Mouse (Mus musculus) neural tube, embryonic 15.5 days (tissue): ENCODE measurements around the gene Mslnl. TPM values are rescaled to one million over a fixed set of nuclear protein-coding genes. Genes with fewer than 3 reads are reported as not detected.
A peak's percentile ranks its signal among the peaks of the same experiment; 100 is the strongest.

ENCODE experiments used
- ATAC-seq: fragments of 200-750 bp; cut with Nextera tagmentation; 2 replicates; pipeline ENCODE4 v1.8.0; 2017; ENCODE audit warnings: mild to moderate bottlenecking, moderate TSS enrichment, moderate library complexity; ENCODE audit not compliant: low FRiP score
- H3K27ac ChIP-seq: fragments of 300-500 bp; sonication (generic); replicated peaks from 2 replicates; pipeline ENCODE4 v1.5.1; 2015; ENCODE audit warnings: mild to moderate bottlenecking, inconsistent platforms
- H3K27me3 ChIP-seq: fragments of 300-500 bp; sonication (generic); replicated peaks from 2 replicates; pipeline ENCODE4 v1.6.1; 2015; ENCODE audit warnings: inconsistent platforms
- H3K36me3 ChIP-seq: fragments of 300-500 bp; sonication (generic); 2 replicates; pipeline ENCODE4 v1.6.1; 2015; ENCODE audit warnings: inconsistent platforms
- H3K4me1 ChIP-seq: fragments of 300-500 bp; sonication (generic); 2 replicates; pipeline ENCODE4 v1.6.1; 2015; ENCODE audit warnings: inconsistent platforms
- H3K4me2 ChIP-seq: fragments of 300-500 bp; sonication (generic); 2 replicates; pipeline ENCODE4 v1.6.1; 2015; ENCODE audit warnings: inconsistent platforms, mild to moderate bottlenecking, moderate library complexity
- H3K4me3 ChIP-seq: fragments of 300-500 bp; sonication (generic); replicated peaks from 2 replicates; pipeline ENCODE4 v1.5.1; 2015; ENCODE audit warnings: mild to moderate bottlenecking, inconsistent platforms
- H3K9ac ChIP-seq: fragments of 300-500 bp; sonication (generic); replicated peaks from 2 replicates; pipeline ENCODE4 v1.6.1; 2015; ENCODE audit warnings: mild to moderate bottlenecking, inconsistent platforms
- H3K9me3 ChIP-seq: fragments of 300-500 bp; sonication (generic); replicated peaks from 2 replicates; pipeline ENCODE4 v1.6.1; 2016; ENCODE audit warnings: inconsistent platforms
- WGBS: fragments of 180-500 bp; shearing (Covaris S2); methylation state at CpG from one replicate; pipeline ENCODE4 v1.1.7; 2015; ENCODE audit warnings: mixed read lengths; 5-methylcytosine and 5-hydroxymethylcytosine counted together
- polyA plus RNA-seq: library from polyadenylated mRNA; unstranded; fragments of >200 nt; fragmentation: Nextera tagmentation; extraction: Ambion mirVana; gene quantifications from 2 replicates; pipeline ENCODE4 v1.2.1, GENCODE M21; 2015

The Mslnl gene
- polyA plus RNA-seq, result not detected in 2 replicates

DNA sequence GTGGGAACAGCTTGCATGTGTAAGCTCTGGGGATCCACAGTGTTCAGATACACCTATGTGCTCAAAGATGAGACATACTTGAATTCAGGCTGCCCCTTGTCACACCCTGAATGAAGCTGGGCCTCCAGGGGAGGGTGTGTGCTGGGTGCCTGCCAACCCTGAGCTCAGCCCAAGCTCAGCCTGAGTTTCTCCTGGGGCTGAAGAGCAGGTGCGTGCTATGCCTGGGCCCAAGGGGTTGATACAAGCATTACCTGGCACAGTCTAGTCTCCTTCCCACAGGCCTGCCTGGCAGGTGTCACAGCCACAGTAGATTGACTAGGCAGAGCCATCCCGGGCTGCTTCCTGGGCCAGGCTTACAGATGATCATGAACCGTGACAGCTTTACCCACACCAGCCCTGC lies at the start of gene Mslnl:
Gene Mslnl, plus strand, starts transcription at position 298 of the 400 bp plus-strand sequence.
- H3K27ac ChIP-seq, result no peak within 1 kb of the TSS
- no peak within 1 kb of the TSS for H3K4me2 ChIP-seq
- no peak for ATAC-seq
- no peak within 1 kb of the TSS for H3K4me3 ChIP-seq
- no peaks in the 10 kb centered on the region for H3K9me3 ChIP-seq
- H3K9ac ChIP-seq, result no peak within 1 kb of the TSS
- H3K4me1 ChIP-seq, result no peaks in the 10 kb centered on the region
- no peaks in the 10 kb centered on the region for H3K27me3 ChIP-seq
- WGBS, result 82% methylated on average over 3 of the region's 3 CpGs
- no peaks in the 10 kb centered on the region for H3K36me3 ChIP-seq

DNA sequence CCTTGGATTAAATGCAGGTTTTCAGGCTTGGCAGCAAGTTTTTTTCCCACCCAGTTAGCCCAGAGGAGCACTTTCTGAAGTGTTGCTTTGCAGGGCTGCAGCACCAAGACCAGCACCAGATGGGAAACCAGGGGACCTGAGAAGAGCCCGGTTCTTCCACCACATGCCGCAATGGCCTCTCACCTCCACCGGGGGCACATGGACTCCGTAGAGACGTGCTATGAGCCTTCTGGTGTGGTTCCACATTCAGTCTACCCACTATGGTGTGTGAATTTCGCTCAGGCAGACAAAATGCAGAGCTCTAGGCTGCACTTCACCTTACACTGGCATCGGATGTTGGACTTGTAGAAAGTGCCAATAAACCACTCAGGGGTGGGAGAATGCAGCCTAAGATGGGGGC lies 49.5 kb upstream of the Mslnl start:
- no peaks in the 10 kb centered on the region for H3K4me1 ChIP-seq
- 51% methylated on average over 7 of the region's 7 CpGs for WGBS
- H3K27me3 ChIP-seq, result no peaks in the 10 kb centered on the region
- H3K9me3 ChIP-seq, result no peaks in the 10 kb centered on the region
- H3K27ac ChIP-seq, result no peak overlapping the region
- no peak overlapping the region for H3K4me3 ChIP-seq
- ATAC-seq, result no peak
- no peak overlapping the region for H3K4me2 ChIP-seq
- H3K9ac ChIP-seq, result no peak overlapping the region
- H3K36me3 ChIP-seq, result no peaks in the 10 kb centered on the region

DNA sequence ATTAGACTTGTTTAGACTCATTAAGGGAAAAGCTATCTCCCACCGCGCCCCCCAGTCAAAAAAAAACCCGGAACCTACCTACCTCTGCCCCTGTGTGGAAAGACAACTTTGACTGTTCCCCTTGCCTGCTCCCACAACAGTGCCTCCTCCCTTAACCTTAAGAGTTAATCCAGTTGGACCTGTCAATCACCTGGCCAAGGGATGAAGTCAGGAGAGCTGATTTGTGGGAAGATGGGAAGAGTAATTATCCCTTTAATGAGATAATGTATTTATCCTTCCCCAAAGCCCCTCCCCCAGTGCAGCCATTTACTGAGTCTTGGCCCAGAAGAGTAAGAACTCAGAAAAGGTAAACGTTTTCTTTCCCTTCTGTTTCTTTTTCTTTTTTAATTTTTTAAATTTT lies 46.9 kb upstream of the Mslnl start:
- H3K9me3 ChIP-seq, result no peaks in the 10 kb centered on the region
- H3K36me3 ChIP-seq, result no peaks in the 10 kb centered on the region
- no peak overlapping the region for H3K4me2 ChIP-seq
- no peak overlapping the region for H3K27ac ChIP-seq
- H3K4me3 ChIP-seq, result no peak overlapping the region
- no peaks in the 10 kb centered on the region for H3K4me1 ChIP-seq
- no peaks in the 10 kb centered on the region for H3K27me3 ChIP-seq
- ATAC-seq, result no peak
- no peak overlapping the region for H3K9ac ChIP-seq
- 81% methylated on average over 4 of the region's 4 CpGs for WGBS

DNA sequence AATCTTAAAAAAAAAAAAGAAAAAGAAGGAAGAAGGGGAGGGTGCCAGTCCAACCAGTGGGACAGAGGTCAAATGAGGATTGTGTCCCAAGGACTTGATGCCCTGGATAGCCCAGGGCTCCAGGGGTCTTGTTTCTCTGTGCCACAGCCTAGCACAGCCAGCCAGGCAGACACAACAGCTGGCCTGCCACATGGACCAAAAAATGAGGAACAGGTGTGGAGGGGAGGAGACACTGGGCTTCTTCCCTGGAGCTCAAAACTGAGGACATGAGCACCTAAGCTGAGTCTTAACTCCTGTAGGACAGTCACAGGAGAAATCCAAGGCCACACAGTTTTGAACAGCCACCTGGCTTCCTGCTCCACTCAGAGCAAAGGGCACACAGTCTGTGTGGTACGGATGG lies 39.6 kb upstream of the Mslnl start:
- no peaks in the 10 kb centered on the region for H3K36me3 ChIP-seq
- no peak overlapping the region for H3K4me3 ChIP-seq
- 53% methylated on average over 1 of the region's 1 CpGs for WGBS
- no peaks in the 10 kb centered on the region for H3K9me3 ChIP-seq
- H3K4me2 ChIP-seq, result no peak overlapping the region
- H3K27ac ChIP-seq, result no peak overlapping the region
- H3K4me1 ChIP-seq, result no peaks in the 10 kb centered on the region
- no peak overlapping the region for H3K9ac ChIP-seq
- H3K27me3 ChIP-seq, result peaks cover 8% of the 10 kb centered on the region
- no peak for ATAC-seq

DNA sequence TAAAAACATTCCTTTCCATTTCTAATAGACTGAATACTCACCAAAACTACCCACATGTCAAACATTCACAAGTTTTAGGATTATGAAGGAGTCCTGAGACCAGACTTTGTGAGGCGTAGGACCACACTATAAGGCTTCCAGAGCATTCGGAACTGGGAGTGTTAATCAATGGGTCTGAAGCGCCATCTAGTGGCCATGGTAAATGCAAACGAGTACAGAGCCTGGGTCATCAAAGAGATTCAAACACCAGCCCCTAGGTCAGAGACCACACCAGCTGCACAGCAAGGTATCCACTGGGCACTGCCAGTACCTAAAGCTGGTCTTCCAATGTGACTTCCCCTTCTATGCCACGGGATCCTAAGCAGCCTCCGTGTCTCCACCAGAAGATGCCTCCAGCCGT lies 37.4 kb upstream of the Mslnl start:
- peaks cover 8% of the 10 kb centered on the region for H3K27me3 ChIP-seq
- H3K4me2 ChIP-seq, result no peak overlapping the region
- H3K36me3 ChIP-seq, result no peaks in the 10 kb centered on the region
- no peaks in the 10 kb centered on the region for H3K4me1 ChIP-seq
- no peak overlapping the region for H3K9ac ChIP-seq
- ATAC-seq, result no peak; the same call in 1 of the 2 replicates
- no peak overlapping the region for H3K27ac ChIP-seq
- H3K4me3 ChIP-seq, result no peak overlapping the region
- 15% methylated on average over 7 of the region's 7 CpGs for WGBS
- no peaks in the 10 kb centered on the region for H3K9me3 ChIP-seq

DNA sequence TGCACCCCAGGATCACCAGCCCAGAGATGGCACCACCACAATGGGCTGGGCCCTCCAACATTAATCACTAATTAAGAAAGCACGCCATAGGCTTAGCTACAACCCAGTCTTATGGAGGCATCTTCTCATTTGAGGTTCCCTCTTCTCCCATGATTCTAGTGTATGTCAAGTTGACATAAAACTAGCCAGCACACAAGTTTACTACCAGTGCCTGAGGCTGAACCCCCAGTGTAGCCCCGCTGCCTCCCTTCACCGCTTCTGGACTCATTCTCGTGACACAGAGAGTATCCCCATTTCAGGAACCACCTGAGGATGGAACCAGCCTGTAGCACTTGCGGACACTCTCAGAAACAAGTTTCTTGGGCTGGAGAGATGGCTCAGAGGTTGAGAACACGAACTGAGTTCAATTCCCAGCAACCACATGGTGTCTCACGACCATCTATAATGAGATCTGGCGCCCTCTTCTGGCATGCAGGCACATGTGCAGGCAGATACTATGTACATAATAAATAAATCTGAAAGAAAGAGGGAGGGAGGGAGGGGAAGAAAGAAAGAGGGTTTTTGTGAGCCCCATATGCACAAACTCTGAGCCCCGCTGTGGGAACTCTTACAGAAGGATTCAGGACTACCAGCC lies 34.9 kb upstream of the Mslnl start:
- H3K27me3 ChIP-seq, result peaks cover 8% of the 10 kb centered on the region
- no peak overlapping the region for H3K4me3 ChIP-seq
- H3K36me3 ChIP-seq, result no peaks in the 10 kb centered on the region
- H3K27ac ChIP-seq, result no peak overlapping the region
- H3K9me3 ChIP-seq, result no peaks in the 10 kb centered on the region
- no peak overlapping the region for H3K9ac ChIP-seq
- no peaks in the 10 kb centered on the region for H3K4me1 ChIP-seq
- H3K4me2 ChIP-seq, result no peak overlapping the region
- ATAC-seq, result no peak
- WGBS, result 58% methylated on average over 9 of the region's 9 CpGs

DNA sequence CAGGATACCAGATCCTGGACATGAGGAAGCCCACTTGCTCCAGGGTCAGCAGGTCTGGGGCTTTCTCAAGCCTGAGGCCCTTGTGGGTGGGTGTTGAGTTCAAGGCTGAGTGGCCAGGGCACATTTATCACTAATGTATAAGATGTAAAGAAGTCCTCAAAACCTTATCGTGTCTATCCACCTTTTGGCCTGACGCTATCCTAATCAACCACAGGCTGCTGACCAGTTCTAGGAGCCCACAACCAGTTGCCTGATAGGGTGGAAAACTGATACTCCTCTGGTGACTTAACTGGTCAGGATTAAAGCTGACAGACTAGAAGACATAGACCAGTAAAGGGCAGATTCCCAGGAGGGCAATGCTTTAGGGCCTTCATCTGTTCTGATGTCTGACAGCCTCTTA lies 25.8 kb upstream of the Mslnl start:
- WGBS, result 100% methylated on average over 2 of the region's 2 CpGs
- Histone ChIP-seq H3K9ac (no peak overlapping the region), H3K9me3 (no peaks in the 10 kb centered on the region), H3K4me3 (no peak overlapping the region), H3K4me2 (no peak overlapping the region), H3K4me1 (no peaks in the 10 kb centered on the region), H3K36me3 (no peaks in the 10 kb centered on the region), H3K27me3 (0 out of 2 replicates have a peak, but pooled peaks cover 3% of the 10 kb centered on the region), H3K27ac (no peak overlapping the region)
- no peak for ATAC-seq

DNA sequence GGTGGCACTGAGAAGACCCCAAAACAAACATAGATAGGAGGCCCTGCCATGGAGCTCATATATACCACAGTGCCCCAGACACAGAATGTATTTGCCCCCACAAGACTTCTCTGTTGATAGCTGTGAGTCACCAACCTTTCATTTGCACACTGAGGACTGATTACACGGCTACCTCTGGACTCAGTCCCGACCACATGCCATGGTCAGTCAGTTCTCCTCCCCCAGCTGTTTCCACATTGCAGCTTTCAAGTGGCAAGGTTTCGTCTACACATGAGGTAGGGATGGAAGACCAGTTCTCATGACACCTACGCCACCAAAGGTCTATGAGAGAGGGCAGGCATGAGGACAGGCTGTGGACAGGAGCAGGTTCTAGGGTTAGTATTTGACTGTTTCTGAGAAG lies 24.7 kb upstream of the Mslnl start:
- H3K36me3 ChIP-seq, result no peaks in the 10 kb centered on the region
- 87% methylated on average over 4 of the region's 4 CpGs for WGBS

DNA sequence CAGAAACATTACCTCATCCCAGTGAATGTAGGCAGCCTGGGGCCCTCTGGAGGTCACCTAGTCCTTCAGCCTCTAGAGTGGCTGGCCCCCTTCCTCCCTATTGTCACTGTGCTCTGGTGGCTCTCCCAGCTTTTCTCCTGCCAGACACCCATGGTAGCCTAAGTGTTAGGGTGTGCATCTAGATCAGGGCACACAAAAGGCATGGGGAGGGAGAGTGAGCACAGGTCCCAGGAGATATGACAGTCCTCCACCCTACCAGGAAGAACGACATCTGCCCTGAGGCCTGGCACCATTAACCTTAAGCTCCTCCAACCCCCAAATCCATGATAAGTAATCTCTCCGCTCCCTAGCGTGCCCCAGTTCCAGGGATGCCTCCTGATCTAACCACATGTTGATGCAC lies 20.2 kb upstream of the Mslnl start:
- Histone ChIP-seq H3K9me3 (no peaks in the 10 kb centered on the region), H3K4me3 (no peak overlapping the region), H3K36me3 (no peaks in the 10 kb centered on the region), H3K4me2 (no peak overlapping the region), H3K27ac (no peak overlapping the region), H3K4me1 (peaks cover 12% of the 10 kb centered on the region), H3K27me3 (peaks cover 36% of the 10 kb centered on the region), H3K9ac (no peak overlapping the region)
- 59% methylated on average over 3 of the region's 3 CpGs for WGBS
- no peak for ATAC-seq

More for the DNA sequence above, 24.7 kb upstream of the Mslnl start:
- Histone ChIP-seq H3K9me3 (no peaks in the 10 kb centered on the region), H3K27me3 (peaks cover 12% of the 10 kb centered on the region), H3K4me3 (no peak overlapping the region), H3K27ac (no peak overlapping the region), H3K9ac (no peak overlapping the region), H3K4me1 (no peaks in the 10 kb centered on the region), H3K4me2 (no peak overlapping the region)
- ATAC-seq, result no peak

DNA sequence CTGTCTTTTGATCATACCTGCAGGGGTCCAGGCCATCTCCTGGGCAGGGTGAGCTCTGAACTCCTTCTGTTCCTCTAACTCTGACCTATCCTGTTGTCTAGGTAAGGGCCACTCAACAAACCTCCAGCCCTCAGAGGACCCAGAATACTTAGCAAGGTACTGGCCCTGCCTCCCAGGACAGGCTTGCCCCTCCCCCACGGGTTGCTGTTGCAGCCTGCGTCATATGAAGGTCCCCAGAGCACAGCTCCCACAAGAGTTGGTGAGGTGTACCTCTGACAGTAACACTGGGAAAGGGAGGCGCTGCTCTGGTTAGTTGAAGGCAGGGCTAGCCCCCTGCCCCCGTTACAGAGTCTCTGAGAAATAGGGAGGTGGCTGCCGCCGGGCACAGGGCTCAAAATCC lies 19.7 kb upstream of the Mslnl start:
- no peak overlapping the region for H3K27ac ChIP-seq
- no peaks in the 10 kb centered on the region for H3K36me3 ChIP-seq
- no peak for ATAC-seq
- peaks cover 36% of the 10 kb centered on the region for H3K27me3 ChIP-seq
- no peak overlapping the region for H3K9ac ChIP-seq
- no peak overlapping the region for H3K4me3 ChIP-seq
- WGBS, result 11% methylated on average over 6 of the region's 6 CpGs
- peaks cover 12% of the 10 kb centered on the region for H3K4me1 ChIP-seq
- no peaks in the 10 kb centered on the region for H3K9me3 ChIP-seq
- no peak overlapping the region for H3K4me2 ChIP-seq

DNA sequence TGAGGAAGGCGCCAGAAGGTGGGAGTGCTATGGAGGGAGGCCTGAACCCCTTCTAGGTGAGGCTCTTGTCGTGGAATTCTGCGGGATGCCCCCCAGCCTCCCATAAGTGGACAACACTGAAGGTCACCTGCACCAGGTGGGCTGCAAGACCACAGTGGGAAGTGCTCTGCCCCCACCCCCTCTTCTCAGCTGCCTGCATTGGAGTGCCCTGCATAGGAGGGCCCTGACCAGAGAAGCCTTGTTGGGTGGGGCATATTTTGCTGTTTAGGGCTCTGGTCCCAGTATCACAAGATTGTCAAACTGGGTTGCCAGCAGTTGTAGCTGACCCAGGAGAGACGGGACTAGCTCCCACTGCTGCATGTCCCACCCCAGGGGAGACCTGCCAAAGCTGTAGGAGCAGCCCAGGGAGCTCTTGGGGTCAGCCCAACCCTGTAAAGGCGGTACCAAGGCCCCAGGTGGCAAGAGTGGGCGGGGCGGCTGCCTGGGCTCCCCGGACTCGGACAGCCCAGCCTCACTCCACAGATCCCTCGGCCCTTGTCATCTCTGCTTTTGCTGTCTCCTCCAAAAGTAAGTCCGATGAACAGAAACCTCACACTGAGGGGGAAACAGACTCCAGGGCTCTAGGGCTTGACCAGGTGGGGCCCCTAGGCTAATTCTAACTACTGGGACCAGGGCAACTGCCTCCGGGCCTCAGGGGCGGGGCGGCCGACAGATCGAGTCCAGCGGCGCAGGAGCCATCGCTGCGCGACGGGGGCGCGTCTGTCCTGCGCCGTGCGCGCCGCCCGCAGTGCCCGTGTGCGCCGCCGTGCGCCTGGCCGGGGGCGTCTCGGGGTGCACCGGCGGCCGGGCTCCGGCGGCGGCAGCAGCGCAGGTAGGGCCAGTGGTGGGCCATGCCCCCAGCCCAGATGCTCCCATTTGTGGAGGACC lies 18.9 kb upstream of the Mslnl start, which contains the start of gene Gng13:
Gene Gng13, plus strand, starts transcription at position 461 of the 927 bp plus-strand sequence.
- no peaks in the 10 kb centered on the region for H3K36me3 ChIP-seq
- 1% methylated on average over 45 of the region's 45 CpGs for WGBS
- peak within 1 kb of the TSS; percentile 42 for H3K4me3 ChIP-seq
- H3K27me3 ChIP-seq, result peaks cover 36% of the 10 kb centered on the region
- peak within 1 kb of the TSS; percentile 82 for H3K4me2 ChIP-seq
- peaks cover 12% of the 10 kb centered on the region for H3K4me1 ChIP-seq
- H3K9me3 ChIP-seq, result no peaks in the 10 kb centered on the region
- no peak; the same call in 1 of the 2 replicates for ATAC-seq
- H3K9ac ChIP-seq, result peak within 1 kb of the TSS; percentile 51
- no peak within 1 kb of the TSS for H3K27ac ChIP-seq

DNA sequence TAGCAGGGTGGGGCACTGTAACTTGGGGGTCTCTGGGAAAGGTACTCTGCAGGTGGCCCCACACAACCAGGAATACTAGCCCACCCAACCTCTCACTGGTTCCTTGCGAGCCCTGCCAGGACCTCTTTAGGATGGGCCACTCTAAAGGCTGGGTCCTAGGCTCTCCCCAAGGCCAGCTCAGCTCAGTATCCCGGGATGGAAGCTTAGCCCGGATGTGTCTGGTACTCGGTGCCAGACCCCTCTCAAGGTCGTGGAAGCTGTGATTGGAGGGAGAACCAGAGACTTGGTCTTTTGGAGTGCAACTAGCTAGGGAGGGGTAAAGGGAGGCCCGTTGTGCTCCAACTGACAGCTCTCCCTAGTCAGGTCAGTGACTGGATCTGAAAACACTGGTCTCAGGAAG lies 18.2 kb upstream of the Mslnl start:
- Histone ChIP-seq H3K4me1 (peaks cover 12% of the 10 kb centered on the region), H3K27me3 (peaks cover 33% of the 10 kb centered on the region), H3K9ac (peak overlapping the region; percentile 51), H3K36me3 (no peaks in the 10 kb centered on the region), H3K27ac (no peak overlapping the region), H3K4me2 (peak overlapping the region; percentile 82), H3K4me3 (peak overlapping the region; percentile 42), H3K9me3 (no peaks in the 10 kb centered on the region)
- ATAC-seq, result no peak
- WGBS, result 7% methylated on average over 6 of the region's 6 CpGs
